Mouse (Mus musculus): ENCODE data around the gene Sema6b.

- no peak for TF ChIP-seq CTCF (IDR thresholded peaks at IDR 0.05; ENCODE audit: borderline replicate concordance, extremely low read depth, insufficient read depth, insufficient read length)
- no peak for TF ChIP-seq POLR2A (IDR thresholded peaks at IDR 0.05; ENCODE audit: borderline replicate concordance, extremely low read depth, insufficient read depth, insufficient read length, poor library complexity, severe bottlenecking)
Measured at GRCm38 (mm10) chr17:56139355-56139754, 788 bp downstream of the Sema6b start.
